Mouse (Mus musculus) thymus, postnatal 25 days (tissue): ENCODE measurements at regions not wholly inside any gene's neighbourhood (a gene's known extent, or its start where the extent isn't known, plus 50 kb on each side); places are given as distances from the start of the nearest gene placed in this dataset.
"Not testable (repeated sequence)": the region's sequence is repeated elsewhere in the genome, so short reads cannot be mapped to it uniquely, and the experiment has no call there.

Source experiments
- DNase-seq: peaks from one replicate; pipeline ENCODE4 v3.0.0; 2022

- DNase-seq: no peak
Observed at GRCm38 (mm10) chr10:120284785-120285184, 57.9 kb downstream of the Llph start.

DNA sequence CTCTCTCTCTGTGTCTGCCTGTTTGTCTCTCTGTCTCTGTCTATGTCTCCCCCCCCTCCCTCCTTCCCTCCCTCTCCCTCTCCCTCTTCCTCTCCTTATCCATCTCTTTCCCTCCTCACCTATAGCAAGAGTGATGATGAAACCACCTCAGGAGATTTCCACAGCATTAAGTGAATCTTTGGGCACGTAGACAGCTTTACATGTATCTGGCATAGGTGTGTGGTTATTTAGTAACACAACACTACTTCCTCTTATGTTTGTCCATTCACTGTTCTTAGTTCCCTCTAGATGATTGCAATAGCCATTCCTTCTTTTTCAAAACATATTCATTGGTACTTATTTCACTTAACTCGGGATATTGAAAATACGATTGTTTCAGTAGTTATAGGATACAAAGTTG, 65.0 kb downstream of the Llph start:
- DNase-seq: no peak

DNA sequence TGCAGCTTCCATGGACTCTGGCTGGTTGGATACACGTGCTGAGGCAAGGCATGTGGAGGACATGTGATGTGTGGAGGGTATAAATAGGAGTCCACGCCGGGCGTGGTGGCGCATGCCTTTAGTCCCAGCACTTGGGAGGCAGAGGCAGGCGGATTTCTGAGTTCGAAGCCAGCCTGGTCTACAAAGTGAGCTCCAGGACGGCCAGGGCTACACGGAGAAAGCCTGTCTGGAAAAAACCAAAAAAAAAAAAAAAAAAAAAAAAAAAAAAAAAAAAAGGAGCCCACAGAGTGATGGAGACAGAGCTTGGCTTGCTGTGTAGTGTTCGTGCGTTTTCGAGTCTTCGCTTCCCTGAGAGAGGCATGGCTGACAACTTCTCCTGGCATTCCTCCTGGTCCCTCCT, 66.5 kb downstream of the Llph start:
- not testable (repeated sequence) for DNase-seq

DNA sequence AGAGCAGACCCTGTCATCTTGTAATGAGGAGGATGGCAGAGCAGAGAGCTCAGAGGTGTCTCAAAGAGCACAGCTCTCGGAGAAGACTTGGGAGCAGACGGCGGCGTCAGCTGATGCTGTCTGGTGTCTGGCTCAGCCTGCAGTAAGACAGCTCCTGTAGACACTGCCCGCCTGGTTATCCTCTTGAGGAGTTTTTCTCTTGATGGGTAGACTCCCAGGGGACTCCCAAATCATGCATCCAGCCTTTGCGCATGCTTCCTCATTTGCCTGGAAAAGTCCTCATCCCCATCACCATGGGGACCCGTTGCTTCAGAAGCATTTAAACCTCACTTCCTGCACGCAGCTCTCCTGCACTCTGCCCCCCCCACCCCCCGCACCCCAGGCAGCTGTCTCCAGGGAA, 67.6 kb downstream of the Llph start:
- no peak for DNase-seq

DNA sequence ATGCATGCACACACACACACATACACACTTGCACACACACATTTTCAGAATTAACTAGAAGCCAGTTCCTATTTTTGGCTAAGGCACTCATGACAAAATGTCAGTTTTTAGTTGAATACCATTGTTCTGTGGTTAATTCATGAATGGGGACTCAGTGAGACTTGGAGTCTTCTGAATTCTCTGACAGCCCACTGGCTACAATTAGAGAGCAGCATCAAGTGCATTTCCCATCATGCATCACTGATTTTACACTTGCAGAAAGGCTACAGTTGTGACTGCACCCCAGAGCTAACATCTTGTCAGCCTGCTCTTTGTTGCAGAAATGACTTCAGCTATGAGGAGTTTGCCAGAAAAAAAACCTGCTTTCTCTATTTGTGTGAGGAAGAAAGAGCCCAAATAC, 70.4 kb downstream of the Llph start:
- no peak for DNase-seq

GRCm38 (mm10) chr10:120298293-120298927, 71.5 kb downstream of the Llph start:
- no peak for DNase-seq

DNA sequence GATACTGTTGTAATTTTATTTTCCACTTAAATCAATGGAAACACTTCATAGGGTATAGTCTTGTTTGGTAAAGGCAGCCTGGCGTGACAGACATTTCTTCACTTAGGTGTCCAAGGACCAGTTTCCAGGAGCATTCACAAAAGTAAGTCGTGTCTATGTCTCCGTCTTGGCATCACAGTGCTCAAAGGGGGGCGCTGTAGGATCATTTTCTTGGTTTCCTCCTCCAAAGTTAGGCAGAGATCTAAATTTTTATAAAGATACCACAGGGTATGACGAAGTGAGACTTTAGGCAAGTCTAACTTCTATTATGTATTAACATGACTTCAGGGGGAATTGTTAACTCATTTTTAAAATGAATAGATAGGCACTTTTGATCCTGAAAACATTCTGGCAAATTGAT, 79.1 kb downstream of the Llph start:
- DNase-seq: peak; percentile 25

DNA sequence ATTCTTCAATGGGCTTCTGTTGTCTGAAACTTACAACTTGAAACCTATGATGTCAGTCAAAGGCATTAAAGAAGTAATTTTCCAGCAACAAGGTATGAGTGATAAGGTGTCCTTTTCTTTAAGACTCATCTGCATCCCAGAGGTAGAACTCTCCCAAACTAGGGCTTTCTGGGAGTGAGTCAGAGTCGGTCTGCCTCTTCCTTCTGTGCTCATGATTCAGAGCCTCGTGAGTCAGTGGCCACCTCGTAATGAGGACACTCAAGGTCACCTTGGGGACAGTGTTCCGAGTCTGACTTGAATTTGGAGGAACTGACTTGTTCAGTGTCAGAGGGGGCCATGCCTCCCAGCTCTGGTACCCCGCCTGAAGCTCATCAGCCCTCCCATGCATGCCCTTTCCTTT, 81.8 kb downstream of the Llph start:
- no peak for DNase-seq
